Mouse (Mus musculus) spleen, postnatal 4 days (tissue): ENCODE measurements around the gene Actr6.

Experiments
- DNase-seq, 2 experiments: peaks; one replicate each; pipeline ENCODE4 v3.0.0; 2022; ENCODE audit warnings: low spot score in 2 of 2

Actr6 gene

GRCm38 (mm10) chr10:89732001-89732794 is at the start of gene Actr6:
Gene Actr6, minus strand, starts transcription at chr10:89732295.
- DNase-seq = peak; percentile 93 to 94

GRCm38 (mm10) chr10:89776029-89776428 is 43.9 kb upstream of the Actr6 start:
- no peak for DNase-seq

DNA sequence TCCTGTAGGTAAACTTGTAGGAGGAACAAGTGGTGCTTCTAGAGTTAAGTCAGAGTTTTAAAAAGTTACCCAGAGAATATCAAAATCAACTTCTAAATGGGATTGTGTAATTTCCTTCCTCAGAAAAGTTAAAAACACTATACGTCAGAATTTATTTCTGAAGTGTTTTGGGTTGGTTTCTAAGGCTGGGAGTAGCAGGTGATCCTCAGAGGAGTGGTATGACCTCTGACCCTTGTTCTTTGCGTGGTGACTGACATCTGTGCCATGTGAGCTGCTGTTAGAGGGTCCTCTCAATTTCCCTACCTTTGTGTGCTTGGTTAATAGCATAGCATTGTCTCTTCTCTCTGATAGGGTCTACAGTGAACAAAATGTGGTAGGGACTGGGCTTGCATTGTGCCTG is 39.8 kb upstream of the Actr6 start:
- no peak for DNase-seq

DNA sequence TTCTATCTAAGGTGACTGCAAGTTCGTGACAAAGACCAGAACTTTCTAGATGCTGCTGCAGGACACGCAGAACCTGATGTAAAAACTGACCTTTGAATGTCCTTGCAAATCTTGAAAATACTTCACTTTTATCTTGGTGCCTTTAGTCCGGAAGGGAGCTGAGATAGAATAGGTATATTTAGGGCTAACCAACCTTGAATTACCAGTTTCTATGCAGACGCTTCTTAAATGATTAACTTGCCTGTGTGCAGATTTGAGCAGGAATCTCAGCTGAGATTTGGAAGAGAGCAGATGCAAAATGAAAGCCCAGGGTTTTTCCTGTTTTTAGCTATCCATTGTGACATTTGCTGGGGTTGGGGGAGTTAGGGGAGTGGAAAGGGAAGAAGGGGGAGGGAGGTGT is 37.0 kb upstream of the Actr6 start:
- DNase-seq = no peak

GRCm38 (mm10) chr10:89768352-89769020 is 36.4 kb upstream of the Actr6 start:
- no peak for DNase-seq

DNA sequence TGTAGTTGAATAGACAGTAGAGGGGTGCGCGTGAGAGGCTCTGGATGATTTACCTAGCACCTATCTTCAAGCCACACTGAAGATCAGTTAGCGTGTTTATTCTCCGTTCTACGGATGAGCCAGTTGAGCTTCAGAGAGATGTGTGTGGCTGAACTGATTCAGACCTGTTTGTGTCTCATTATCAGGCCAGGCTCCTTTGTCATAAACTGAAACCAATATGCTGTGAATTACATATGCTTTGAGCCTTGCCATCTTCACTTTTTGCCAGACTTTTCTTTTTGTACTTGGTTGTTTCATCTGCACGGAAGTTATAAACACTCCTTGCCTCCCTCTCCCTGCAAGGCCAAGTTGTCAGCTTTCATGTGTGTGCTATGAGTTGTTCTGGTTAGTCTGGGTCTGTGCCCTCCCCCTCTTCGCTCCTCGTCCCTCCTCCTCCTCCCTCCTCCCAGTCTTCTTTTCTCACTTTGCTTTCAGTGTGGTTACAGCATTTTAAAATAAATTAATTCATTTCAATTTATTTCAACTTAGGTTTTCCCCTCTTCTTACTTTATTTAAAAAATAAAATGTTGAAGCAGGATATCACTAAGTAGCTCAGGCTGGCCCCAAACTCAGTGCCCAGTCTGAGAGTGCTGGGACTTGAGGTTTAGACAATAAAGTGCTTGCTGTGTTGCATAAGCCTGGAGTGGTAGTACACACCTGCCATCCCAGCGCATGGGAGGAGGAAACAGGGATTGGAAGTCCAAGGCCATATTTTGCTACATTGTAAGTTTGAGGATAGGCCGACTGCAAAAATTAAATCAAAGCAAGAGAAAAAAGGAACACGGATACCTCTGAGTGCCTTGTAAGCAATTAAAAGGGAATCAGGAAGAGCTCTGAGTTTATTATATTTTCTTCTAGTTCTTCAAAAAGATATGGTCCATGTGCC is 34.0 kb upstream of the Actr6 start:
- DNase-seq = no peak

- DNase-seq = no peak
Observed at GRCm38 (mm10) chr10:89764457-89765121, 32.5 kb upstream of the Actr6 start.

- no peak for DNase-seq
Observed at GRCm38 (mm10) chr10:89760772-89761171, 28.7 kb upstream of the Actr6 start.

DNA sequence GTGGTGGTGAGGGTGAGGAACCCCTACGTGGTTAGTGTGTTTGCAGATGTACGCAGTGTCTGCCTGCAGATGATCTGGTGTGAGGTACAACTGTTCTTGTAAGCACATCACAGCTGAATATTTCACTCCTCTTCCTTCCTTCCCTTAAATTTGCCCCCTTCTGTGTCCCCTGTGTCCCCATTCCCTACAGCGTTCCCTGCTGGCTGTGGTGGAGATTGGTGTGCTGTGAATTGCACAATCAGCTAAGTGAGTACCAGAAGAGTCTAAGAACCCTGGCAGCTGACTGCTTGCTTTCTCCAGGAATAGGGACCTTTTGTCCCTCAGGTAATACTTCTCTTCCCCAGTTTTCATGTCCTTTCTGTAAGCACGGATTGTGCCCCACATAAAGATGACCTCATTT is 23.1 kb upstream of the Actr6 start:
- no peak for DNase-seq

DNA sequence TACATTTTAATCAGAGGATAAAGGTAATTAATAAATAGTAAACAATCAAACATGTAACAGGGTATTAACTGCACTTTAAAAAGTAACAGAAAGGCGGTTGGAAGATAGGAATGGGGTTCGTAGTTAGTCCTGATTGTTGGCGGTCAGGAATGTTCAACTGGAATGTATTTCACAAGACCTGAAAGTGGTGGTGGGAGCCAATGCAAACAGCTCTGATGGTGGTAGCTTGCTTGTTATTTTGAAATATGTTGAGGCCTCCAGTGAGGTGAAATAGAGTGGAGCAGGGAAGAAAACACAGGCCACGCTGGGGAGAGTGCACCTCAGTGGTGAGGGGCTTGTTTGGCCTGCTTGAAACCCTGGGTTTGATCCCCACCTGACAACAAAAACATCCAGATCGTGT is 19.0 kb upstream of the Actr6 start:
- no peak for DNase-seq

DNA sequence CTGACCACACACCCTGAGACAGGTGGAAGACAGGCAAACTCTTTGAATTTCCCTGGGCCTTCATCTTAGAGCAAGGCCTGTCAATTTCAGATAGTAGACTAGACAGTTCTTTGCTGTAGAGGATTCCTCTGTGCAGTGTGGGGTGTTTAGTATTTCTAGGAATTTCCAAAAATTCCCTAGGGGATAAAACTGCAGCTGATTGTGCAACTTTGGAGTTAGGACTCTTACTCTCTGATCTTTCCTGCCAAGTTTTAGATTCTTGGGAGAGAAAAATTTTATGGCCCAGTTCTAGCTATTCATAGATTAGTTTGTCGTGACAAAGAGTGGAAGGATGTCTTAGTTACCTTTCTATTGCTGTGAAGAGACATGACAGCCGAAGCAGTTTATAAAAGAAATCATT is 16.5 kb upstream of the Actr6 start:
- no peak for DNase-seq

- DNase-seq = no peak
Observed at GRCm38 (mm10) chr10:89747911-89748310, 15.8 kb upstream of the Actr6 start.

- no peak for DNase-seq
Observed at GRCm38 (mm10) chr10:89747221-89747905, 15.3 kb upstream of the Actr6 start.

GRCm38 (mm10) chr10:89746581-89746980 is 14.5 kb upstream of the Actr6 start:
- no peak for DNase-seq

DNA sequence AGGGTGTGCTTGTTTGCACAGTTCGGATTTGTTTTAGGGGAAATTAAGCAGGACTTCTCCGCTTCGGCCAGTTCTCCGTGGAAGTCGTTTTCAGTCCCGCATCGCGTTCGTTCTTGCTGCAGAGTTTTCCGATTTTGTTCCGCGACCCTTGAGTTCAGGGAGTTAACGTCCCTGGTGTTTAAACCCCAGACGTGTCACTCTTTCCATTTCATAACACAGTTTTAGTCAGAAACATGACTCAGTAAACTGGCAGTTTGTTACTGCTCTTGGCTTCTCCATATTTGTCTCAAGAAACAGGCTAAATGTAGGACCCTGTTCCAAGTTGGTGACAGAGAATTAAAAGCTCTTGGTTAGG is 13.5 kb upstream of the Actr6 start:
- no peak for DNase-seq

DNA sequence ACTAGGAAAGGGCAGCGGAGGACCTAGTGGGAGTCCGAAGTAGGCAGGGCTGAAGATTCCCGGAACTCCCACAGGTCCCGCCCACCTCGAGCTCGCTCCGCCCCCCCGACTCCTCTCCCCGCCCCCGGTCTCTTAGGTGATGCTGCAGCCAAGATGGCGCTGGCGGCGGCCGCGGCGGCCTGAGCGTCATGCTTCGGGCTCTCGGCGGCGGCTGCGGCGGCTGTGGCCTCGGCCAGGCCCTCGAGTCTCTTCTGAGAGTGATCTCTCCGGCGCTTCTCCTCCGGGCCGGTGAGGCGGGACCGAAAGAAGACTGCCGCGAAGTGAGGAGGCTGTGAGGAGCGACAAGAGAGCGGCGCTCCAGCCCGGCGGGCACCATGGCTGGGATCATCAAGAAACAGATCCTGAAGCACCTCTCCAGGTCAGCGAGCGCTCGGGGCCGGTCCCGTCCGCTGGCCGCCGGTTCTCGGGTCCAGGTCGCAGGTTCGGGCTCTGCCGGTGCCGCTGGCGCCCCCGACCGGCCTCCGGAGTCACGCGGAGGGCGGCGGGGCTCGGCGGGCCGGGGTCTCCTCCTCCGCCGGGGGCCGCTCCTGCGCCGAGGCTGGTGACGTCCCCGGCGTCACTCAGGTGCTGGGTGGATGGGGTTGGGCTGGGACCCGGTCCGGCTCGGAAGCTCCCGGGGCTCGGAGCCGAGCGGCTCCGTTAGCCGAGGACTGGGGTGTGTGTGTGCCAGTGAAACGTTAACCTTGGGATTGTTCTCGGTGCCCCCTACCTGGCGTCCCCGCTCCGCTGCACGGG is 13.0 kb upstream of the Actr6 start, which contains the start of gene Uhrf1bp1l:
Gene Uhrf1bp1l (plus strand): TSS at position 121 of the 795 bp plus-strand sequence.
- DNase-seq = peak; percentile 92 to 97

GRCm38 (mm10) chr10:89744341-89744740 is 12.2 kb upstream of the Actr6 start:
- DNase-seq = no peak

DNA sequence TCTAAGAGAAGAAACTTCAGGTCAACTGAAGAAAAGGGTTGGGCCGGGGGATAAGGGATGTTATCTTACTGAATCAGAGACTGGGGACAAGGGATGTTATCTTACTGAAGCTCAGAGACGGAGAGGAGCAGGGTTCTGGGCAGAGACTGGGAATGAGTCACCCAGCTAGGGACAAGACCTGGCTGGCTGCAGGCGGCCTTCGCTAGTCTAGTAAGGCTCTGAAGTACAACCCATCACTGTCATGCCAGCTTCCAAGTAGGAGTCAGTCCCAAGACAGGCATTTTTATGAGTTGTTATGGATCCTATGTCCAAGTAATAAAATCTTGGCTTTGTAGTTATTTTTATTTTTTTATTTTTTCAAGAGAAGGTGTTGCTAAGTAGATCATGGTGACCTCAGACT is 11.2 kb upstream of the Actr6 start:
- DNase-seq = no peak

DNA sequence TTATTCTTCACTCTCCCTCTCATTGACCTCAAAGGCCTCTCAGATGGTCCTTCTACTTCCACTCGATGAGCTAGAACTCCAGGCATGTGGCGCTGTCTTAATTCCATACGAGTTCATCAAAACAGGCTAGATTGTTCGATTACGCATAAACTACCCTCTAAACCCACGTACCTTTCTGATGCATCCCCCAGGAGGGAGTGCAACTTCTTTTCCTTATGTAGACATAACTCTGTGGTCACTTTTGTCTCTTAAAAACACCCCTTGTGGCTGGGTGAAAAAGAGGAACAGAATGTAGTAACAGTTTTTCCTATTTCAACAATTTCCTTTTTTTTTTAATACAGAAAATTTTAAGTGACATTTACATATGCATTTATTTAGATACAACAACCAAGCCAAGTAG is 8.9 kb upstream of the Actr6 start:
- DNase-seq = no peak

DNA sequence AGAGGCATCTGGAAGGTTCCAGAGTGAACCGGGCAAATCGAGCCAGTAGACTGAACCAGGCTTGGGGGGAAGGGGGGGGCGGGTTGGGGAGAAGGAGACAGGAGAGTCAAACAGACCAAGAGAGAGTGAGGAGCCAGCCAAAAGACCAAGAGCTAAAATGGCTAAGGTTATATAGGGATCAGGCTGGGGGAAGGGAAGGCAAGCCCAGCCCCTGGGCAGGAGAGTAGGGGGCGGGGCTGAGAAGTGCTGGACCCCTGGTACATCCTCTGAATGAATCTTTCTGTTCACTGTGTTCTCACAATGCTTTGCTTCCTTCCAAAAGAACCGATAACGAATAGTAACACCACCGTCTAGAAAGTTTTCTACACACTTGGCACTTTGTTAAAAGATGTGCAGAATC is 7.6 kb upstream of the Actr6 start:
- DNase-seq = no peak
